Mouse (Mus musculus) gastrocnemius, adult 18-20 months (tissue): ENCODE measurements at regions not wholly inside any gene's neighbourhood (a gene's known extent, or its start where the extent isn't known, plus 50 kb on each side); places are given as distances from the start of the nearest gene placed in this dataset.

ENCODE experiments used
- DNase-seq: peaks from one replicate; pipeline ENCODE4 v3.0.0; 2021; ENCODE audit warnings: low spot score

DNA sequence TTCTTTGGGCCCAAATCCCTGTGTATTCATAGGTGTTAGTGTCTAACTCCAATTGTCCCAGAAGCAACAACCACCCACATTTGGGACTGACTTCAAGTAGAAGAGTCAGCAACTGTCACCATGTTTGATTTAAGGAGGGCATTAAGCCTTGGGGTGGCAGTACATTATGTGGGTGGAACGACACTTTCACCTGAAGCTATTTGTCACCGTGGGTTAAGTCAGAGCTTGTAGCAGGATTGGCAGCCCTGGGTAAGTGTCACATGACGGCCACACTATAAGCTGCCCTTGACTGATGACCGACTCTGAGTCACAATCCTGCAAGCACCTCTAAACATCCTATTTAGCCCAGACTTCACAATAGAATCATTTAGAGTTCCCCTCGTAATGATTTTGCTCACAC, 236.7 kb upstream of the A1bg start:
- DNase-seq = no peak

DNA sequence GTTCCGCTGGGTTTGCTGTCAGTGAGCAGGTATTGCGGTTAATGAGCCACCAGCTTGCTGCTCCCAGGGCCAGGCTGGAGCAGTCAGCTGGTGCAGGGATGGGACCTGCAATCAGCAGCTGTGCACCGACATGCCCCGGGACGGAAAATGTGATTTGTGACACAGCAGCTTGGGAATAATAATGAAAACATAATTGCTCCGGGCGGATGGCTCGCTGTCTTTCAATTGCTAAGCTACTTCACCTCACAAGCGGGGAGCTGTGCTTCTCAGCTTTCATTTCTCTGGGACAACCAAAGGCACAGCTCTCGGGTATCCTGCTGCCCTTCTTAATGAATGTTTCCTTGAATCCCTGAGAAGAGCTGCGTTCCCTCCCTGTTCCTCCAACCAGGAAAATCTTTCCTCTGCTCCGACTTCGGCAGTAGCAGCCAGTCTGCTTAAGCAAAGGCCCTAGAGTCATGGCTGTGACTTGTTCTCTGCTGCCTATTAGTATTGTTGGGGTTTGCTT, 235.3 kb upstream of the A1bg start:
- peak; percentile 24 for DNase-seq

DNA sequence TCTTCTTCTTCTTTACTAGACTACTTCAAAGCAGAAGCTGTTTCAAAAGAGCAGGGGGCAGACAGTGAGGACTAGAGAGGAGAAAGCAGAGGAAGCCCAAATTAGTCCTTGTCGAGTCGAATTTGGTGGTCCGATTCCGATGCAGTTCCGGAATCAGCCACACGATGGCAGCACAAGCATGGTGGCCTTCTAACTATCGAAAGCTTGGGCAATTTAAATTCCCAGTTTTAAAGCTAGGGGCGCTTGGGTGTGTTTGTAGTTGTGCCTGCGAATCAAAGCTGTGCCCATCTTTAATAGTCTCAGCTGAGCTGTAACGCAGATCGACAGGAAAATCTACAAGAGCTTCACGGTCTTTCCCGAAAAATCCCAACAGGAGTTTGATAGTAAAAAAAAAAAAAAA, 234.7 kb upstream of the A1bg start:
- DNase-seq = peak; percentile 89

DNA sequence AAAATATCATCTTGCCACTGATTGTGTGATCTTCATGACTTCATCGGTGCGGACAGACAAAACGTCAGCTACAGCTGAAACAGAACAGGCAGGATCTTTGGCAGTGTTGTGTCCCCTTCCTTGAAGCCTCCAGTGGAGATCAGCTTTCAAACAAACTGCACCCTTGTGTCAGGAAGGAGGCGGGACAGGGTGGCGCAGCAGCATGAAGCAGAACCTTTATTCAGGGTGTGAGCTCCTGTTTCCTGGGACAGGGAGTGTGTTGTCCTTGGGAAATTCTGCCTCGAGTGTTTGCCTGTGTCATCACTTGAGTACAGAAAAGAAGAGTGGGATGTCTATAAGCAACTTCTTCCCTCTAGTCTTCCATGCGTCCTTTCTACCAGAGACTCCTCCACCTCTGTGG, 232.7 kb upstream of the A1bg start:
- DNase-seq = no peak

DNA sequence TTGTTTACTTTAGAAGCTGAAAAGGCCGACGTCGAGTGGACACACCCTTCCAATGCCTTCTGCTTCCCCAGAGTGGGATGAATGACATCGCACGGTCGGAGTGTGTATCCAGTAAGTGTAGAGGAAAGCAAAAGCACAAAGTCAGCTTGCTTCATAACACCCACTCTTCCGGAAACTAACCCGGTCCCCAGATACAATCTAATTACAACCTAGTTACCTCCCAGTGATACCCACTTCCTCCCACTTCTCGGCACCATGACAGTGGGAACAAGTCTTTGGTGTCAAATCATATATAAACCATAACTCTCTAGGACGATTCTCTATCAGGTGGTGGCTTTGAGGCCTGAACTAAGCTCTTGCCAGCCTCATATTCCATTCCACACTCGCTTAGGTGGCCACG, 231.4 kb upstream of the A1bg start:
- DNase-seq = no peak

DNA sequence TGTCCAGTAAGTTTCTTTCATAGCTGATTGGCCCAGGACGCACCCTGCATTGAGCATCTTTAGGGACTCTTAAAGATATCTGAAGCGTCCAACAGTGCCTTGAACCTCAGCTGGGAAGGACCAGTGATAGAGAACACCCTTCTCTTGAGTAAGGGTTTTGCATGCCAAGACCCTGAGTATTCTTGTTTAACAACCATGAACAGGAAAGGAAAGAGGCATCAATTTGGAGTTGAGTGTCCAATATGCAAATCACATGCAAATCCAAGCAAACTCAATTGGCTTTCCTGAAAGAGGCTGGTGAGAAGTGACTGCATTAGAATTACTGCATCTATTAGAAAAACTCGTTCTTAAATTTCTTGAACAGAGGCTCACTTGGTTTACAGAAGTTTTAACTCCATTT, 220.0 kb upstream of the A1bg start:
- DNase-seq = no peak

DNA sequence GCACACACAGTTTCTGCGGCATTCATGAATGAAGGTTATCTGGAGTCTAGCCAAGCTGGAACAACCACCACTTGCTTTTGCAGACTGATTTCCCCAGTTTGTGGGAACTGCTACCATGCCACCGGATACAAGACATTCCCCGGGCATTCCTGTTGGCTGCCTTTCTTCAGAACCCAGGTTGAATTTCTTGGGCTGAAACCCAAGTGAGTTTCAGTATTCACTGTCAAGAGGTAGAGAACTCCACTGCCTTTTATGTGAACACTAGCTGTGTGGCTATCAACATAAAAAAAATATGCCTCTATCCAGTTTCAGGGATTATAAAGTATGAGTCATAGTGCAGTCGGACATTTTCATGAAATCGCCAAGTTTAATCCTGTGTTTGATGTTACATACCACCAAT, 216.3 kb upstream of the A1bg start:
- DNase-seq = no peak

DNA sequence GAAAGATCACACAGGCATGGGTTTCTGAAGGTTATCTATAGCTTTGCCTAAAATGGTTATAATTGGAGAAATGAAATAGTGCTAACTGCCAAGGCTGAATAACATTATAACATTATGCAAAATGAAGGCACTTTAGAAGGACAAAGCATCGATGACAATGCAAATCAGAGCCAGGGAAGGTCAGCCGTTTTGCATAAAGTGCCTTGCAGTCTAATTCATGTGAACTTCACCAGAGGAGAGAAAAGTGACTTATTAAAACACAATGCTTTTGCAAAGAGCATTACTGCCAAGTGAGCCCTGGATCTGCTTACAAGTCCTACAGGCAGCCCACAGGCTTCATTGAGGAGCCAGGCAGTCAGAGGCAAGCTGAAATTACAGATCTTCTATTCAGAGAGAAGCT, 214.0 kb upstream of the A1bg start:
- DNase-seq = no peak

DNA sequence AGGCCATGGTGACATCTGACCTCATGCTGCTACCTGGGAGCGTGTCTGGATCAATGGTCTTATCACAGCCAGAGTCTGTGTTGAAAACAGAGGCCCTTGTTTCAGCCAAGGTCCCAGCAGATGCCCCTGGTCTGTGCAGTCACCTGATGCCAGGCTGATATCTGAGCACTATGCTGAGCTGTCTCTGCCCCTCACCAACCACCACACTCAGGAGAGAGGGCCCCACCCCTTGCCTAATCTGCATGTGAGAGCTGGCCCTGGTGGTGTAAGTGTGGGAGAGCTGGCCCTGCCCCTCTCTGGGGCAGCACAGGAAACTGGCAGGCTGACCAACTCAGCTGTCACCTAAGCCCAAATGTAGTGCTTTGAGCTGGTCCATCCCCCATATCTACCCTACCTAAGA, 210.5 kb upstream of the A1bg start:
- DNase-seq = no peak

DNA sequence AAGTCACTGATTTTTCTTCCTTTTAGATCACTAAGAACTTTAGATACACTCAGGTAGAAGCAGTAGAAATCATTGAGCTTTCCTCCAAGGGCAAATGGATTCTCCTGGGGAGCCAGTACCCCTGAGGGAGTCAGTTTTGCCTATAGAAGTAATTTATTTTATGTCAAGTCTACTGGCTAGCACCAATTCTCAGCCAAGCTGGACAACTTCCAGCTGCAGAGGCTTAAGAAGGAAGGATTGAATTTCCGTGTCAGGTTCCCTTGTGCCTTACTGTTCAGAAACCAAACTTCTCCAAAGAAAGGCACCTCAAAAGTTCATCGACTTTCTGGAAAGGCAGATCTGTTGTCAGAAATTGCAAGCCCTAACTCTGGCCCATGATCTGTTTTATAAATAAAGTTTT, 205.2 kb upstream of the A1bg start:
- no peak for DNase-seq

DNA sequence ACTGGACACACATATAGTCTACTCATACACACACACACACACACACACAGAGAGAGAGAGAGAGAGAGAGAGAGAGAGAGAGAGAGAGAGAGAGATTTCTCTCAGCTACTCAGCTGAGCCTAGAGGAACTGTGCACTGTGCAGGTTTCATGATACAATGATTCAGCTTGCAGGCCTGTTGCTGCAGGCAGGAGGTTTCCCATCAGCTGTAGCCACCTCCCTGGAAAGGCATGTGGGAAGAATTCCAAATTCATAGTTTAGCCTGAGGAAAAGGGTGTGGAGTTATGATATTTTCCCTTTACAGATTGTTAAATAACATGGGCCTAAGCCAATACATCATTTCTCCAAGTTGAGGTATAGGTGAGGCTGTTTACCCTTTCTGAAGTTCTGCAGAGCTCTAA, 204.3 kb upstream of the A1bg start:
- DNase-seq = no peak

DNA sequence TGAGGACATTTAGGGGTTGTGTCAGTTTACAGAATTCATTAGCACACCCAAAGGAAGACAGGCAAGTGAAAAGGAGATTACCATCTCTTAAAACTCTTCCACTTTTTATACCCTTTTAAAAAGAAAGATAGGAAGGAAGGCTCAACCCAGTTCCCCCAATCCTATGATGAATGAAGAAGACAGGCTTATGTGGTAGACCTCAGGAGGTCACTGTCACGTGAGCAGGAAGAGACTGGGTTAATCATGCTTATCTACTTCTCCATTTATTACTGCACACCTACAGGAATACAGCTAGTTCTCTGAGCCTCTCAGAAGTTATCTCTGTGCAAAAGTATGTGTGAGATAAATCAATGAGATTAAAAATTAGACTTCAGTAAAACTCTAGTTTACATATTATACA, 194.1 kb upstream of the A1bg start:
- no peak for DNase-seq

DNA sequence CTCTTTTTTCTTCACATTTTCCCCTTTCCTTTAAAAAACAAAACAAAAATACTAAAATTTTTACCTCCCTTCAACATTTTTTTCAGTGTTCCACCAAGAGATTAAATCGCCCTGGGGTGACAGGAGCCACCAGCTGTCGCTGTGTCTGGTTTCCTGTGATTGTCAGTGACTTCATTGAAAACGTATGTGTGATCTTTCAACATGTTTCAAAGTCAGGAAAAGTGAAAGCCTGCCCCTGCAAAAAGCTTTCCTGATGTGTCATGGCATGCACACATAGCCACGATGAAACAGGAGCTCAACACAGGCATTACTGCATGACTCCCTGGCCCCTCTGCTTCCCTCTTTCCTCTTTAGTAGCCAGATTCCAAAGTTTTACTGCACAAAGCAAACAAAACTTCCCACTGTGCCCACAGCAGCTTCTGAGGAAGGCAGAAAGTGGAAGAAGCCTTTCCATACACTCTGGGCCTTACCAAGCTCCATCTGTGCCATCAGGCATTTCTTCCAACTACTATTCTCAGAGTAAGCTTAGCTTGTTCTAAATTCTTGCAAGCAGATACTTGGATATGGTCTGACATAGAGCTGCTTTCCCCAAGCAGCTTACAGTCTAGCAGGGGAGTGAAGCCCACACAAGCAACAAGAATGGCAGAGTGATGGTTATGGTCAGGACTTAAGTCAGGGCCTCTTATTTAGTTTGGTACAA, 186.8 kb upstream of the A1bg start:
- no peak for DNase-seq

DNA sequence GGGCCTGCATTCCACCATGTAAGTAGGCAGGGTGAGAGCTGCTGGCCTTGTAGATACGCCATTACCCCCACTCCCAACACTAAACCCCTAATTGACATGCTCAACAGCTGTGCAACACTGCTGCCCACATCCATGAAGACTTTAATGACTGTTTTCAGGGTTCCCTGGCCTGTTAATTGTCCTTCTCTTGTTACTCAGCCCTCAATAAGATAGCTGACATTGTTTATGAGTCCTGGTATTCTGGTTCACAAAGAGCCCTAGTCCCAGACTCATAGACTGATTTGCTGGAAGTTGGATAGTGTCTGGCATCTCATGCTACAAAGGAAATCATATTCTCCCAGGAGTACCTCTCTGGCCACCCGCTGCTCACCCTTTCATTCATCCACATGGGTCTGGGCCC, 186.1 kb upstream of the A1bg start:
- no peak for DNase-seq

DNA sequence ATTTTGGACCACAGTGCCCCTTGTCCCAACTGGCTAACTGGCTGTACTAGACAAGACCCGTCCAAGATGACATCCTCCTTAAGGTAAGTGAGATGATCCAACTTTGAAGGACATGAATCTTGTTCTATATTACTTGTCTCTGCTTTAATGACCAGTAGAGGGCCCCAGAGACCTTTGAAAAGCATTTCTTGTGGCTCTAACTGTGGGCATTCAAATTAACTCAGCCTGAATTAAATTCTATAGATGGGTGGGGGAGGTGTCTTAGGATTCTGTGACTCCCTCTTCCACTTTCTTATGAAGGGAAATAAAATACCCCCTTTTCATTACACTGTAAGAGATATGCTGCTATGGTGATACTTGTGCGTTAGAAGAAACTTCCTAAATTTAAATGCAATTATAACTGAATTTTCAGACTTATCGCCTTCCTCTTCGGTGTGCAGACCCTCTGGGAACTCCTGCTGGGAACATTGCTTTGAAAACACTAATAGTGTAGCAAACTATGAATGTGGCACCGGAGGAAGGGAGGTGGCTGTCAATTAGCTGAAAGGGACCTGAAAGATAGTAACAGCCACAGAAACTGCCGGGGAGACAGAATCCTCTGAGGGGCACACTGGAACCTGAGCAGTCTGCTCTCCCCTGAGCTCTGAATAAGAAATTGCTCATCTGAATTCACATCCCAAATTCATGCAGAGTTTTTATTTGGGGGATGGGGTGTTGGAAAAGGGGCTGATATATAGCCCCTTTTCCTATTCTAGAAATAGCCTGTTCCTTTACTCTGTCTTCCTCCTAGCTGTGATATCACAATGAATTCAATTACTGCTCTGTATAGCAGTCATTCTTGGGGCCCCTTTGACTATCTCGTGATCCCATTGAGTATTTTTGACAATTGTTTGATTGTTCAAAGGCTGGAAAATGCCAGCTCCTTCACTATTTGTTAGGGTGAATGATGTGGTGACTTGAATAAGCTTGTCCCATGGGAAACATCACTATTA, 179.9 kb upstream of the A1bg start:
- DNase-seq = peak; percentile 37

DNA sequence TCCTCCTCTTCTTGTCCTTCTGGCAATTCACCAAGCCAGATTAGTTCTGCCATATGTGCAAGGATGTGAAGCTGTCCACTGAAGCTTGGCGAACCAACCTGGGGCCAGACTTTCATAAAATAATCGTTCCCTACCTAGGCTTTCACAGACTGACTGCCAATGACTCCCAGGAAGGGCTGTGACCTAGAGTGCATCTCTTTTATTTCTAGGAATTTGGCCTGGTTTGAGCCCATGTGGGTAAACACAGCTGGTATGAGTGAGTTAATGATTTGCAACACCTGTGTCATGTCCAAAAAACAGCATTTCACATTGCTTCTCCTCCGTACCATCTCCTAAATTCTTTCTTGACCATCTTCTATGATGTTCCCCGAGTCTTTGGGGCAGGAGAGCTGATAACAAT, 178.0 kb upstream of the A1bg start:
- no peak for DNase-seq

DNA sequence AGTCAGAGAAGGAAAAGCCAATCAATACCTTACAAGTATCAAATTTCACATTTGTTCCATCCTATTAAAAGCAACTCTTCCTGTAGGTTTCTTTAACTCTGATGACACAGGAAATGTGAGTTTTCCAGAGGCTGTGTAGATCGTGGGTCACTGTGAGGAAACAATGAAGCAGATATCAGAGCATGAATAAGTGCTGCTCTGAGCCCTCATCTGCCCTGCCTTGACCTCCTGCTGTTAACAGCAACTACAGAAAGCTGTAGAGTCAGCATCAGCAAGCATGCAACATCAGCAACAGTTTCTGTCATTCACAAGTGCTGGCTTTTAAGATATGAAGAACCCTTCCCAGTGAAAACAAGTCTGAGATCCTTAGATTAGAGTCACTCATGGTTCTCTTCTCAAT, 176.2 kb upstream of the A1bg start:
- no peak for DNase-seq

DNA sequence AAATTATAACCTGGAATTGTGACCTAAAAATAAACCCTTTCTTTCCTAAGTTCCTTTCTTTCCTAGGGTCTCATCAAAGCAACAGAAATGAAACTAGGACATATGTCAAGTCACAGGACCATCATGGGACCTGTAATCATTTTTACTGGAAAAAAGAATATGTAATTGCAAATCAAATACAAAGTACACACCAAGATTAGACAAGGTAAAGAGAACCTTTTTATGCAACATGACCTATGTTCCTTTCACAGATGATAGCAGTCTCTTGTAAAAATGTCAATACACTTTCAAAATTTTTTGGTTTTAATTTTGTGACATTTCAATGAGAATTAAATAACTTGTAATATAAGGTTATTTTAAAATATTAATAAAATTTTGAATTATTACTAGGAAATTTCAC, 175.7 kb upstream of the A1bg start:
- no peak for DNase-seq

DNA sequence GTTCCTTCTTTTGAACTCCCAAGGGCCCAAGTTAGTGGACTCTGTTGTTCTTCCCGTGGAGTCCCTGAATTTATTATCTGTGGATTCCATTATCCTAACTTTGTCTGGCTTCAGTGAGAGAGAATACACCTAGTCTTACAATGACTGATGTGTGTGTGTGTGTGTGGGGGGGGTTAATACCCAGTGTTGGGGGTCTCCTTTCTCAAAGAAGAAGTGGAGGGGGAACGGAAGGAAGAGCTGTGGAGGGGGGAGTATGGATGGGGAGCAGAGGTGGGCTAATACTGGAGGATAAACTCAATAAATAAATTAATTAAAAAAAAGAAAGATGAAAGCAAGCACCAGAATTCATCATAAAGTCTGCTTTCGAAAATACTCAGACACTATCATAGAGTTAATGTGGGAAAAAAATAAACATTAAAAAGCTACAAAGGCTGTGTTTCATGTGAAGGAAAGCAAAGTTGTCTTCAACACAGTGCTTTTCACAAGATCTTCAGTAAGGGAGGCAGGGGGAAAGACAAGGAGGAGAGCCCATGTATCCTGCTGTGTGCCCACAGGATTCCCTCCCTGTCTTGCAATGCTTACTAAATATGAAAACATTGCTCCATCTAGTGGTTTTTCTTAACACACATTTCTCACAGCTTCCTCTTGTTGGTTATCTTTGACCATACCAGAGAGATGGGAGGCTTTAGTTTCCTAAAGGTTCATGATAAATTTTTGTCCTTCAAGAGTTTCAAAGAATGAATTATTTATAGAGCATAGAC, 173.4 kb upstream of the A1bg start:
- DNase-seq = no peak

DNA sequence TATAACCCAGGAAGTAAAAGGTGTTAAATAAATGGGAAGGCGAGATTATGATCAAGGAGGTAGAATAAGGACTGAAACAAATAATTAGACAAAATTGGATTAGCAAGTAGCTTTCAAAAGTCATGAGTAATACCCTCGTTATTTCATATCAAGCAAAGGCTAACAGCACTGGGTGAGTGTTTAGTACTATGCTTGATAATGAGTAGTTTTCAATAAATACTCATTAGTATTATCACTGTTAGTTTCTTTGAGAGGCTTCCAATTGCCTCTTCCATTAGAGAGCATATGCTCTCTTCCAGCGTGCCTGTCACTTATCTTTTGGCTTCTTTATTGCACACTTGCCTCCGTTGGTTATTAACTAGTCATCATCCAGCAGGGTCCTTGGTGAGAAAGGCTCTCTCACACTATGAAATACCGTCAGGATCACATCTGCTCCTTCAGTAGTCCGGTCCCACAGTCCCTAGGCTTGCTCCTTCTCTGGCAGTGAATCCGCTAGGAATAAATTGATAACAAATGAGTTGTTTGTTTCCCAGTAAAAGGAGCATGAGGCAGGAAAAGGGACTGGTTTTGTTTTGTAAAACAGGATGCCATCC, 132.3 kb upstream of the A1bg start:
- DNase-seq = no peak

DNA sequence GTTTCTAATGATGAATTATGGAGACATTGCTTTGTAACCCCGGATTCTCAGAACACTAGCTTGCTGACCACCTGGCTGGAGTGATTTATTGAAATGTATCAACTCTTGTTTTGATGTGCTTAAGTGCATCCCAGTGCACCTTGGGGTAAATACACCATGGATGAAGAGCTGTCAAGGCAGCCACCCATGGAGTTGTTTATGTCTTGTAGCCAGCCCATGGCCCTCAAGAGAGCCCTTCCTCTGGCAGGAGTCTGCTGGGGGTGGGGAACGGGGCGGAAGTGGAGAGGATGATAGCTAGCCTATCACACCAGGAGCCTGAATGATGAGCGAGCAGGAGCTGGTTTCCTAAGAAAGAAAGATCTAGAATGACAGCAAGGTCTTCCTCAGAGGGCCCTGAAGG, 128.6 kb upstream of the A1bg start:
- no peak for DNase-seq

DNA sequence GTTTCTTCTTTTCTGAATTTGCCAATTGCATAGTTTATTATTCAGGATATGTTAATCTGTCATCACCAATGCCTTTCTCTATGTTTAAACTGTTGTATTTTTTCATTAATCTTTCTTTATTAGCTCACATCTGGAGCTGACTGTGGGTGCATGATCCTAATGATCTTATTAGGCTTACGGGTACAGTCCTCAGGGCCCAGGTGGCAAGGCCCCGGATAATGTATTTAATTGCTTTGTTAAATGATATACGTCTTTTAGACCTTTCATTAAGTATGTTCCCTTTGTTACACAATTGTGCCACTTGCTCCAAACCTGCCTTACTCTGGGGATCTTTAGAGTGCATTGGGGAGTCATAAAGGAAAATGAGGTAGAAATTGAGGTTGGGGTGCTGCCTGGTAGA, 86.7 kb upstream of the A1bg start:
- DNase-seq = no peak
